Mouse (Mus musculus) testis, adult 2 months (tissue): ENCODE results near the gene Erg. TPM values are rescaled to one million over a fixed set of nuclear protein-coding genes. Genes with fewer than 3 reads are reported as not detected.

Experiments
- H3K27ac ChIP-seq: fragments of 200-500 bp; 2 replicates; pipeline ENCODE4 v1.5.1; 2012; ENCODE audit warnings: low read depth, low read length; ENCODE audit not compliant: control insufficient read depth, insufficient read depth
- H3K27me3 ChIP-seq: fragments of 200-500 bp; 2 replicates; pipeline ENCODE4 v1.6.1; 2012; ENCODE audit warnings: mild to moderate bottlenecking, low read length, moderate library complexity; ENCODE audit not compliant: control insufficient read depth, insufficient read depth
- H3K36me3 ChIP-seq: fragments of 200-500 bp; 2 replicates; pipeline ENCODE4 v1.6.1; 2012; ENCODE audit warnings: mild to moderate bottlenecking, low read length; ENCODE audit not compliant: control insufficient read depth, insufficient read depth
- H3K4me1 ChIP-seq: fragments of 200-500 bp; 2 replicates; pipeline ENCODE4 v1.6.1; 2012; ENCODE audit warnings: low read length; ENCODE audit not compliant: control insufficient read depth, insufficient read depth
- H3K4me3 ChIP-seq: fragments of 200-500 bp; 2 replicates; pipeline ENCODE4 v1.5.1; 2012; ENCODE audit warnings: low read depth, mild to moderate bottlenecking, low read length, moderate library complexity, mixed read lengths; ENCODE audit not compliant: control insufficient read depth
- CTCF ChIP-seq: fragments of 200-500 bp; IDR thresholded peaks from 2 replicates; pipeline ENCODE4 v1.5.1; 2012; ENCODE audit warnings: low read depth, mild to moderate bottlenecking, inconsistent platforms, low read length, moderate library complexity; ENCODE audit not compliant: control insufficient read depth, insufficient read depth, insufficient replicate concordance
- POLR2A ChIP-seq: fragments of 200-500 bp; IDR thresholded peaks from 2 replicates; pipeline ENCODE4 v1.6.1; 2012; ENCODE audit warnings: low read depth, mild to moderate bottlenecking, inconsistent platforms, low read length, moderate library complexity; ENCODE audit not compliant: control insufficient read depth
- polyA plus RNA-seq: library from polyadenylated mRNA; depleted of rRNA; stranded (reverse); fragments of >200 nt; gene quantifications from 2 replicates; pipeline ENCODE4 v1.2.3, GENCODE M21; 2012

The Erg gene
- polyA plus RNA-seq, 1 experiment = 2.0 TPM

DNA sequence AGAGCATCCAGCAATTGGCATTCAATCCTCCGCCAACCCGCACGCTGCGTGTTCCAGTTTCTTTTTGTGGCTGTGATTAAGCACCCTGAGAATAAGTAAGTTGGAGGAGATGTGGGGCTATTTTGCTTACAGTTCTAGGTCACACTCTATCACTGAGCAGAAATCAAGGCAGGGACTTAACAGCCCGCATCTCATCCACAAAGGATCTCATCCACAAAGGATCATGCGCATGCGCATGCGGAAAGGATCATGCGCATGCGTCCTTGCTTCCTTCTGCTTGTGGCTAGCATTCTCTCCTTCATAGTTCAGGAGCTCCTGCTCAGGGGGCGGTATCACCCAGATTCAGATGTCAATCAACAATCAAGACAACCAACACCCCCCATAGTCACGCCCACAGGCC is 42.9 kb downstream of the Erg start:
- no peaks in the 10 kb centered on the region for H3K36me3 ChIP-seq
- H3K27me3 ChIP-seq = no peaks in the 10 kb centered on the region
- H3K4me1 ChIP-seq = no peaks in the 10 kb centered on the region
- H3K4me3 ChIP-seq = peak overlapping the region; percentile 26; the same call in 1 of the 2 replicates
- H3K27ac ChIP-seq = no peak overlapping the region
- TF ChIP-seq POLR2A (no peak), CTCF (no peak)

DNA sequence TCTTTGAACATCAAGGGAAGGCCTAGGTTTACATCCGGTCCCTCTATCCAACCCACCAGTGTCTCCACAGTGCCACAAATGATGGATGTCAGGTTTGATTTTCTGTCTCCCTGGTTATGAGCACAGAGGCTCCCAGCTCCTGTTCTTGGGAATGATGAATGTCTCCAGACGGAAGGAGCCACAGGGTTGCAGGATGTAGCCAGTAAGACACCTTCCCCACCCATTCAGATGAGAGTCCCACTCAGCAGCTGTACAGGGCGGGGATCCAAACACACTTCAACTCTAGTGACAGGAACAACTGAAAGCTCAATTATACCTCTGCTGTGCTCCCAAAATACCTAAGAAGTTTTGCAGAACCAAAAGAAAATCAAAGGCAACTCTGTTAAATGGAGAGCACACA is 51.2 kb downstream of the Erg start:
- Histone ChIP-seq H3K27me3 (no peaks in the 10 kb centered on the region), H3K4me1 (no peaks in the 10 kb centered on the region), H3K27ac (no peak overlapping the region), H3K4me3 (no peak overlapping the region), H3K36me3 (no peaks in the 10 kb centered on the region)
- TF ChIP-seq CTCF (no peak), POLR2A (no peak)

DNA sequence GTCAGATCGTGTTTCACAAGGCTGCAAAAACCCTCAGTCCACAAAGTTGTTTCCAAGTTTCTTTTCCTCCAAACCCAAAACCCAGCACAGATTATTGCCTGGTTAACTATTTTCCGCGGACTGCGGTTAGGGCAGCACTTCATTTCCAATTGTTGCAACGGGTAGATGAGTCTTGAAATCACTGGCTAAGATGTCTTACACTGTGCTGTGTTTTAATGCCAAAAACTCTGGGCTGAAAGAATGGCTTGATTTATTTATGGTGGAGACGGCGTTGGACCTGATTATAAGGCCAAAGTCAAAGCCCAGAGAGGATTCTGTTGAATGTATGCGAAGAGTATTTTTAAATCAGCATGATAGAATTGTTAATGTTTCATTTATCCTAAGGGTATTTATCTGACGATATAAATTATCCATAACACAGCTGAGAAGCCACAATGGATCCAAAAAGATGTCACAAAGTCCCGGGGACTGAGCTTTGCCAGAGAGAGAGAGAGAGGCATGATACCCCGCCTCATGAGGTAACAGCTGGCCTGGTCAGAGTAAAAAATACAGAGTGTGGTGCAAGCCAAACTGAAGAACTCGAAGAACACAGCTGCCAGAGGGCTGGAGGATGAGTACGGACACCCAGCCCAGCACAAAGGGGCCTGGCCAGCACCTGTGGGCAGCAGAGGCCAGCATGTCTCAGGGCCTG is 53.9 kb downstream of the Erg start:
- no peak overlapping the region for H3K4me3 ChIP-seq
- H3K27ac ChIP-seq = no peak overlapping the region
- H3K36me3 ChIP-seq = no peaks in the 10 kb centered on the region
- TF ChIP-seq CTCF (no peak), POLR2A (no peak)
- H3K27me3 ChIP-seq = no peaks in the 10 kb centered on the region
- no peaks in the 10 kb centered on the region for H3K4me1 ChIP-seq

DNA sequence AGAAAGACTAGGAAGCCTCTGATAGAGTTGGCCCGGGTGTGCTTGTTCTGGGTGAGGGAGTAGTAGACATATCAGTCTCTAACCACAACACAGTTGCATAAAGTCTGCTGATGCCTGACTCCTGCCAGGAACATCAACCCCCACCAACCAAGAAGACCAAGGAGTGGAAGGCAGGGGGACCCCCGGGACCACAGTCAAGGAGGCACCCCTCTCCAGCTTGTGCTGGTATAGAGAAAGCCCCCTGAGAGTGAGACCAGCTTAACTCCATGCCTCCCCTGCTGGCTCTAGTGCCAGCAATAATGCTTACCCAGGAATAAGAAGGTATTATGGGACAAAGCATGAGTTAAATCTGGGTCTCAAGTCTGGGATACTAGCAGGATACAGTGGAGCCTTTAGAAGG is 58.8 kb downstream of the Erg start:
- Histone ChIP-seq H3K4me3 (no peak overlapping the region), H3K27ac (no peak overlapping the region), H3K27me3 (no peaks in the 10 kb centered on the region), H3K36me3 (no peaks in the 10 kb centered on the region), H3K4me1 (no peaks in the 10 kb centered on the region)
- TF ChIP-seq CTCF = no peak
- no peak for TF ChIP-seq POLR2A

DNA sequence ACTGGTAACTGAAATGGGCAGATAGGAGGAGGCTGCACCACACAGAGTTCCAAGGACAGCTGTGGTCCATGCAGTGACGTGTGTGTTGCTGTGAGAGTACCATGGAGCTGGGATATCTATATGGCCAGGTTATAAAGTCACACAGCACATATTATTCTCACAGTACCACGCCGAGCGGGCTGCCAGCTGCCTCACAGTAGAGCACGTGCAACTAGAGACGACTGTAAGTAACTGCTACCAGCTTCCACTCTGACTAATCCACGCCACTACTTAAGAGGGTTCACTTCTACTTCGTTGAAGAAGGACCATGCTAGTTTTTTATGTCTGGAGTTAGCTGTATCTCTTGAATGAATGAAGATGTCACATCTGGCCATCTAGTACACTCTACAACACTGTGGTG is 66.9 kb downstream of the Erg start:
- Histone ChIP-seq H3K4me3 (no peak overlapping the region), H3K36me3 (no peaks in the 10 kb centered on the region), H3K27ac (no peak overlapping the region), H3K27me3 (no peaks in the 10 kb centered on the region), H3K4me1 (no peaks in the 10 kb centered on the region)
- no peak for TF ChIP-seq CTCF
- TF ChIP-seq POLR2A = no peak

DNA sequence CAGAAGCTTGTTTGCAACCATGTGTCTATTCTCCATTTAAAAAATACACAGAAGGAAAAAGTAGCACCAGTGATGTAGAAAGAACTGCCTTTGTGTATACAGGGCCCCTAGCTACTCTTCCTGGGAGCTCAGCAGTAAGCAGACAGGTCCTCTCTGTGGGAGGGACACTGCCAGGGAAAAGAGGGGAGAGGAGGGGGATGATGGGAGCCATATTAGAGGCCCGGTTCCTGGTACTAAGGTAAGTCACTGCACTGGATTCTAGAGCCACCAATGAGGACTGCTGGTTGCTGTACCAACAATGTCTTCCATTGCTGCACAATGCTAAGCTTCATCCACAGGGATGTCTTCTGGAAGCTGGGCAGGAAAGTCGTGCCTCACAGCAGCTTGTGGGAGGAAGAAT is 80.3 kb downstream of the Erg start:
- TF ChIP-seq POLR2A (no peak), CTCF (no peak)
- H3K4me1 ChIP-seq = no peaks in the 10 kb centered on the region
- H3K27ac ChIP-seq = no peak overlapping the region
- no peaks in the 10 kb centered on the region for H3K27me3 ChIP-seq
- H3K36me3 ChIP-seq = no peaks in the 10 kb centered on the region
- H3K4me3 ChIP-seq = no peak overlapping the region

DNA sequence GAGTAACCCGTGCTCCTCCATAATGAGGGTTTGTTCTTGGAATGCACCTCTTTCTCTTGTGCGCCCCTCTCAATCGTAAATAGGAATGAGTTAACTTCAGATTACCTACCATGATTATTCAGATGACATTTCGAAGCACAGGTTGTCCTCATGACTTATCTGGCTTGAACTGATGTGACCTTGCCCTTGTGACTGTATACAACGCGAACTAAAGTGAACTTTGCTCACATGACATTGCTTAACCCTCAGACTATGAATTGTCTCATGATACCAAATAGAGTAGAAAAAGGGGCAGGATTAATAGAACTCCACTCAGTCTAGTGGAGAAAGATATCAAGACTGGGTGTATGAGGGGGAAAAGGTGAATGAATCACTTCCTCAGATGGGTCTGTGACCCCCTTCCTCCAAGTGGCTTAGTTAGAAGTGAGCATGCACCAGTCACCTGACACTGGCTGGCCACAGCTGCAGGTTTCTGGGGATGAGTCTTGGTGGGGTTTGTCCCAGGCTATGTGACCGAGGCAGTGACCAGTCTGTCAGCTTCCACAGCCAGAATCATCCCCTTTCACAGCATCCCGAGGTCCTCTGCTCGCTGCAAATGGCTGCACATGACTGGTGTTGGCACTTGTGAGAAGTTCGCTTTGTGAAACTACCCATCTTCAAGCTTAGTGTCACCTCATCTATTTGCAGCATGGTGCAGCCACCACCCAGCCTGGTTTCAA is 89.7 kb downstream of the Erg start:
- no peaks in the 10 kb centered on the region for H3K36me3 ChIP-seq
- H3K27me3 ChIP-seq = no peaks in the 10 kb centered on the region
- H3K4me1 ChIP-seq = no peaks in the 10 kb centered on the region
- no peak overlapping the region for H3K27ac ChIP-seq
- TF ChIP-seq POLR2A (no peak), CTCF (no peak)
- H3K4me3 ChIP-seq = no peak overlapping the region

DNA sequence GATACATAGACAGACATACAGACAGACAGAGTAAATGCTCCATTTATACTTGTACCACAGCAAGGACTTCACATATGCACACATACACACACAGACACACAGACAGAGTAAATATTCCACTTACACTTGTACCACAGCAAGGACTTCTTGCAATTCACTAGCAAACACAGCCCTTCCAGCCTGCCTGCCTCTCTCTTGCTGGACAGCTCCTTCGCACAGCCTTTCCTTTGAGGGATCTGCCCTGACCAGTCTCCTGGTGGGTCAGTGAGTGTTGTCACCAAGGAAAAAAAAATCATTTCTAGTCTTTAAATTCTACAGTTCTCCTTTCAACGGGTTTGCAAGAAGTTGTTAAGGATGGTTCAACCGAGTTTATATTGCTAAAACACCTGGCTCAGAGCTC is 92.3 kb downstream of the Erg start:
- no peaks in the 10 kb centered on the region for H3K27me3 ChIP-seq
- TF ChIP-seq POLR2A (no peak), CTCF (no peak)
- H3K27ac ChIP-seq = no peak overlapping the region
- H3K36me3 ChIP-seq = no peaks in the 10 kb centered on the region
- H3K4me1 ChIP-seq = no peaks in the 10 kb centered on the region
- no peak overlapping the region for H3K4me3 ChIP-seq
